13 mouse cellular contexts compared by ENCODE assay signal in genomic region chr9:96412821-96413405, GRCm38 (mm10). TPM values are rescaled to one million over a fixed set of nuclear protein-coding genes. Genes with fewer than 3 reads are reported as not detected.
DNase-seq lines count a peak whose midpoint lies in the region; ATAC-seq and TF ChIP-seq lines count a peak whose summit lies in the region.
"Had no signal": no experiment of that assay in that cellular context is flagged by ENCODE, and none has a peak within 500 bp of the region (broad histone marks: within the 10 kb centered on the region; RNA-seq: fewer than 3 reads in every experiment).

No protein-coding gene starts in this region.

- no peak for ATAC-seq in heart, embryonic 15.5 days (replicated peaks; ENCODE audit: insufficient number of reproducible peaks, insufficient read depth, low FRiP score, low read depth)
- ATAC-seq: intestine, embryonic 16.5 days had no signal

- H3K9me3 ChIP-seq in heart, embryonic 15.5 days (replicated peaks): no peaks in the 10 kb centered on the region
- H3K9me3 ChIP-seq: forebrain, embryonic 10.5 days; midbrain, embryonic 10.5 days had no signal

- H3K27ac ChIP-seq in heart, embryonic 15.5 days: peak overlapping the region; percentile 26
- H3K27ac ChIP-seq in heart, adult 2 months: no peak overlapping the region
- H3K27ac ChIP-seq: forebrain, embryonic 10.5 days; midbrain, embryonic 10.5 days had no signal

- no peak overlapping the region for H3K9ac ChIP-seq in heart, embryonic 15.5 days
- no peak overlapping the region for H3K9ac ChIP-seq in heart, adult 2 months (ENCODE audit: low read depth, low read length)
- H3K9ac ChIP-seq: lung, embryonic 14.5 days had no signal

- H3K36me3 ChIP-seq in heart, embryonic 15.5 days: no peaks in the 10 kb centered on the region
- H3K36me3 ChIP-seq in heart, adult 2 months (ENCODE audit: control insufficient read depth, insufficient read depth, low read length): no peaks in the 10 kb centered on the region
- H3K36me3 ChIP-seq: forebrain, embryonic 10.5 days; midbrain, embryonic 10.5 days had no signal

- no peak for DNase-seq in heart, adult 2 months
- peak; percentile 72 for DNase-seq in lung, postnatal 10 days
- DNase-seq in lung, postnatal 14 days: no peak
- peak; percentile 81 for DNase-seq in gonadal fat pad, adult 2 months (ENCODE audit: low read depth)
- peak; percentile 39 to 52 for DNase-seq in kidney, postnatal 36 days
- no peak for DNase-seq in left cerebral cortex, adult 9 months (ENCODE audit: low spot score in 2 of 2)
- DNase-seq: cerebellum, postnatal 36 days; lung, embryonic 14.5 days; right cerebral cortex, postnatal 14 days had no signal

- H3K4me1 ChIP-seq in heart, embryonic 15.5 days (replicated peaks): peaks cover 12% of the 10 kb centered on the region
- H3K4me1 ChIP-seq in heart, adult 2 months (ENCODE audit: control insufficient read depth, insufficient read depth, low read length): no peaks in the 10 kb centered on the region
- H3K4me1 ChIP-seq: midbrain, embryonic 10.5 days had no signal

- H3K27me3 ChIP-seq in heart, embryonic 15.5 days: no peaks in the 10 kb centered on the region
- no peaks in the 10 kb centered on the region for H3K27me3 ChIP-seq in heart, adult 2 months (ENCODE audit: control insufficient read depth, insufficient read depth, low read length)

- TF ChIP-seq EP300 in heart, adult 2 months (IDR thresholded peaks at IDR 0.05; ENCODE audit: insufficient read depth, low read depth, low read length): no peak

- no peaks in the 10 kb centered on the region for H3K79me2 ChIP-seq in heart, adult 2 months (replicated peaks; ENCODE audit: control insufficient read depth, insufficient read depth, low read length)

- no peak for TF ChIP-seq CTCF in heart, adult 2 months (IDR thresholded peaks at IDR 0.05)

- intact Hi-C loops in heart, adult 2 months (cut with DNase I): no loop called here

- no peak overlapping the region for H3K4me3 ChIP-seq in heart, embryonic 15.5 days
- no peak overlapping the region for H3K4me3 ChIP-seq in heart, adult 2 months
- H3K4me3 ChIP-seq: forebrain, embryonic 10.5 days; midbrain, embryonic 10.5 days had no signal

- 50% methylated on average over 9 of the region's 9 CpGs for WGBS in heart, embryonic 15.5 days
- WGBS in heart, adult 2 months: 35% methylated on average over 9 of the region's 9 CpGs

- no peak for TF ChIP-seq POLR2A in heart, adult 2 months (IDR thresholded peaks at IDR 0.05; ENCODE audit: insufficient read depth, low read depth, low read length)

- H3K4me2 ChIP-seq in heart, embryonic 15.5 days: no peak overlapping the region
- H3K4me2 ChIP-seq: lung, embryonic 14.5 days had no signal

RNA-seq across cellular contexts. Expression of gene Atp1b3, which starts 48.7 kb away (rescaled TPM):
- 120 and 130 TPM in 2 replicates for polyA plus RNA-seq in heart, embryonic 15.5 days (2015; fragmentation: Nextera tagmentation; extraction: Ambion mirVana)
- 10 to 100 TPM; 55.5 to 56.9 TPM for total RNA-seq in heart, adult 2 months (2021)
- polyA plus RNA-seq in heart, adult 2 months (2012; rRNA removed): 36.5 and 42.8 TPM in 2 replicates
- 61.9 and 90.7 TPM in 2 replicates for polyA plus RNA-seq in gonadal fat pad, adult 2 months (2012; rRNA removed)

Comparison
In these comparisons a context has a peak if more than half of its experiments do, and no peak if none do; other contexts are left out.
1. DNase-seq: peak in lung, postnatal 10 days (single experiment), gonadal fat pad, adult 2 months (single experiment) and kidney, postnatal 36 days (2 of 2); none in heart, adult 2 months (0 of 2), lung, postnatal 14 days (single experiment) and left cerebral cortex, adult 9 months (0 of 2).